Mouse (Mus musculus): Measurements from ENCODE around the gene Minar1. TPM values are rescaled to one million over a fixed set of nuclear protein-coding genes. Genes with fewer than 3 reads are reported as not detected.

The Minar1 gene
- 0.11 and 0.26 TPM in 2 replicates for total RNA-seq (2021)
- long read RNA-seq, experiment 1, result 0 reads
- long read RNA-seq, experiment 2, result 0 reads

DNA sequence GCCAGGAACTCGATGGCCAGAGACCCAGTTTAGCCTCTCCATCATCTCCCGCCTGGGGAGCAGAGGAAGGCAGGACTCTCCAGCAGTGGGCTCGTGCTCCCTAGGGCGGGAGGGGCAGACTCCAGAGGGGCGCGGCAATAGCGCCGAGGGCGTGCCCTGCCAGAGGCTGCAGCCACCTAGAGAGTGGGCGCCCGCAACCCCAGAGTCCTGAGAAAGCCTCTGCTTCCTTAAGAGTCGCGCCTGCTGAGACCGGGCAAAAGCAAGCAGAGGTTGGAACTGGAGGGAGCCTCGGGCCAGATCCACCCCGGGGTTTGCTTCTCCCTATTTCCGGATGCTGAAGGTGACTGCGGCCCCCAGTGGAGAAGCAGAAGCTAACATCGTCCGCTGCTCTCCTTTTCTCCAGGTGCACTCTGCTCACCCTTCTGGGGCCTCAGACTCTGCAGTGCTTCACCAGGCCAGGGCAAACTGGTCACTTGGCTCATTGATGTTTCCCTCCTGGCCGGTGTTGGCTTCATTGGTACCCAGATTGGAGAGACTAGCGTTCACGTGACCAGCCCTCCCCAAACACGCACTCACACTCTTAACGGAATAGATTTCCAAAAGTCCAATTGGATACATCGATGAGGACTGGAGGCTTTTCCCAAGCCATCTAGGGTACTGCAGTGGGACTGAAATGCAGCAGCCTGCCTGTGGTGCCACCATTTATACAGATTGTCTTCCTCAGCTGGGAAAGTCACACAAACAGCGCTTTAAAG lies at the start of gene Minar1:
Gene Minar1, minus strand, starts transcription at position 120 of the 755 bp plus-strand sequence.
- peak; percentile 61 for DNase-seq

DNA sequence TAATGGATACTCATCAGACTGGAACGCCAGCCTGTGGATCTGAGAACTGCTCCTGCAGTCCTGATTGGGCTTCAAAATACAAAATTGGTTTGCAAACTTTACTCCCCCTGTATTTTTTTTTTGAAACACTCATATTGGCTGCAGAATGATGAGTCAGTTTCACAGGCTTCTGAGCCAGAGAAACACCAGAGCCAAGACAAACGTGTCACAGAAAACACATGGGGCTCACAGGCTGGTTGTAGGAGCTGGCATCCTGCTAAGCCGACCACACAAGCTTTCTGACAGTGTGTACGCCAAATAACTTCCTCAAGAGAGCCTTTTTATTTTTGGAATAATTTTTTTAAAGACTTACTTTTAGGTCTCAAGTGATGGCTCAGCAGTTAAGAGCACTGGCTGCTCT lies 47.0 kb upstream of the Minar1 start:
- DNase-seq, result no peak

DNA sequence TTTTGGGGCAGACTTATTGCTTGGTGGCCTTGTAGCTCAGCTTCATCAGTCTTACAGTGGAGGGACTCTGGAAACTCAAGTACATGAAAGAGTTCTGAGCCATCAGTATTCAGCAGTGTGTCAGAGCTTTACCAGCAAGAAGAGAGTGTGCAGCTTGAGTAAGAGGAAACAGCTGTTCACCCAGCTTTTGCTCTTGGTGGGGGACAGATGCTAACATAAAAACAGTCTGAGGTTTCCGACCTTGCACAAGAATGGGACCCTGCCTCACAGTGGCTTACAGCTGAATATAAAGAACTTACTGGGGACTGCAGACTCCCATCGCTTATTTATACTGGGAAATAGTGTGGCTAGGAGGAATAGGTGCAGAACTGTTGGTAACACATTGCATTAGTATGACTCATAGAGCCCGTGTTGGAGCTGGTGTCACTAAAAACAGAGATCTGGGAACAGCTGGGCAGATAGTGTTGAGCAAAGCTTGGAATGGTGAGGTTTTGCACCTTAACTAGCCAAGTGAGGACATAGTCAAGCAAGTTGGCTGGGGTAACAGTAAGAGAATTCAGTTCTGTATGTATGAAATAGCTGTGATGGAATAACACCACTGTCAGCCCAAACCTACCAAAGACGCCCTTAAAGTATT lies 44.5 kb upstream of the Minar1 start:
- peak; percentile 40 for DNase-seq

DNA sequence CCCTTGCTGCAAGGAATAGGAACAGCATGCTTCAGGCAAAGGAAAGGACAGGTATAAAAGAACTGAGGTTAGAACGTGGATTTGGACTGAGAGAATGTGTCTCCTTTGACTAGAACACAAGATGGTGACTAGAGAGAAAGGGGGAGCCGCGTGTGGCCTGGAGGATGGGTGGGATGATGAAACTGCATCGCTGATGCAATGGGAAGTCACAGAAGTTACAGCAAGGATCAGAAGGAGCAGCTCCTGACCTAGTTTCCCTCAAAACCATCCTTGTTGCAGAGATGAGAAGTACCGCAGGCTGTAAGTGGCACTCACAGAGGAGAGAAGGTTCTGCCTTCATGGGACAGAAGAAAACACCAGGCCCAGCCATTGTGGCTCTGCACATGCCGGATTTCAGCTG lies 28.0 kb upstream of the Minar1 start:
- DNase-seq, result no peak

DNA sequence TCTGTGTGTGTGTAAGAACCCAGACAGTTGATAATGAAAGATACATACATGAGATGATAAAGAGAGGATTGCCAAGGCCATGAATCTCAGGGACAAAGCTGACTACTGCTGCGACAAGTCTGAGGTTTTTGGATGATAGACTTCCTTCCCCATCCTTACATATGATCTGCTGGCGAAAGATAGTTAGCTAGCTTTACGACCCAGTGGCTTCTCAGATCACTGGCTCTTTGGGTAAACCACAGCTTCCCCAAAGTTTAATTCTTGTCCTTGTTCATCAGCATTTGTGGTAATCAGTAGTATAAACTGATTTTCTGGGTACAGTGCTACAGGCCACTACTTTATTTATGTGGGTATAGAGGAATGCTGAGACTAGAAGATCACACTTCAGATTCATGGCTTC lies 14.5 kb upstream of the Minar1 start:
- no peak for DNase-seq

DNA sequence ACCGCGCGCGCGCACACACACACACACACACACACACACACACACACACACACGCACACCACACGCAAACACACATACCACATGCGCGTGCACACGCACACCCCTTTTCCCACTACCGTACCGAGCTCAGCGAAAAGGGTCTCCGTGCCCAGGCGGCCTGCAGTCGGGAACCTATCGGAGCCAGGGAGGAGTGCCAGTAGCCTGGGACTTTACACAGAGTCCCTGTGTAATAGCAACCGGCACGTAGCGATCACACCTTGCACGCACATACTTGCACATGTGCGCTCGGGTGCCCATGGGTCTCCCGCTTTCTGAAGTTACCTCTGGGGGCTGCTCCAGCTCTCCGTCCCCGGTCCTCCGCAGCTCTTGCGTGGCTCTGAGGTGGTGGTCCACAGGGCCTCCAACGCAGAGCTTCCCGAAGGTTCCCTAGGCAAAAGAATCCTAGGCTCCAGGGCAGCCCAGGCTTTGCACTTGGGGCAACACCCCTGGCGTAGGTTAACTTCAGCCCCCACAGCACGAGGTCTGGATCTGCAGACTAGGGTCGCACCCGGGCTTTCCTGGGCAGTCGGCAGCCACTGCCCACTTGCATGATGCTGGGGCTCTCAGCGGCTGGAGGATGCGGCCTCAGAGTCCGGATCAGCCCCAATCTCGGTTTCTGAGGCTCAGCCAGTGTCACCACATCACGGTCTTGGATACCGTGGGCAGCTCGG lies 474 bp downstream of the Minar1 start:
- DNase-seq, result no peak

DNA sequence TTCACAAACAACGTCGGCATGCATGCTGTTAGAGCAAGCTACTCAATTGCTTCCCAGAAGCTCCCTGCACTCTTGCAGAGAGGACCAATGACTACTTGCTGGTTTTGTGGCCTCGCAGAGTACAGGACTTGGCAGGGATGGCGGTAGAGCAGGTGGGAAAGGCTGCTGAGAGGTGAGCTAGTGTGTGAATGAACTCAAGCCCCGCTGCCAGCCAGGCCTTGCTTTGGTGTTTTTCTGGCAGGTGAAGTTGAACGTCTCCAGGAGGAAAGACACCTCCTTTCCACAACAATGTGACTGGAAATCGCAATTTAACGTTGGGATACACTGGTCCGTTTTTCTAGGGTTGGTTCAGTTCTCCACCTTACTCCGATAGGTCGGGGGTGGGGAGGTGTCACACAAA lies 1.2 kb downstream of the Minar1 start:
- DNase-seq, result no peak

DNA sequence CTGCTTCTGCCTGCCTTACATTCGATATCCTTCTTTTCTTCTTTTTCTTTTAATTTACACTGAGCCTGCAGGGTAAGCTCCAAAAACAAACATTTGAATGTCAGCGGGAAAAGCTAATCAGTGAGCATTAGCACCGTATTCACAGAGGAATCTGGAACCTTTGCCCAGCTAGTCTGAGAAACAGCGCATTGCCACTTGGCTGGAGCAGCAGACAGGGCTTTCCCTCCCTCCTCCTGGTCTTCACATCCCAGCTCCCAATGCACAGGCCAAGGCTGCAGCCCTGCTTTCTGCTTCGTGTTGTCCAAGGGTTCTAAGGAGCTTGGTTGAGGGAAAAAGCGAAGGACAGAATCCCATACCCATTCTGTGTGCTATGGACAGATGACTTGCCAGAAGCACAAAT lies 2.6 kb downstream of the Minar1 start:
- DNase-seq, result no peak

DNA sequence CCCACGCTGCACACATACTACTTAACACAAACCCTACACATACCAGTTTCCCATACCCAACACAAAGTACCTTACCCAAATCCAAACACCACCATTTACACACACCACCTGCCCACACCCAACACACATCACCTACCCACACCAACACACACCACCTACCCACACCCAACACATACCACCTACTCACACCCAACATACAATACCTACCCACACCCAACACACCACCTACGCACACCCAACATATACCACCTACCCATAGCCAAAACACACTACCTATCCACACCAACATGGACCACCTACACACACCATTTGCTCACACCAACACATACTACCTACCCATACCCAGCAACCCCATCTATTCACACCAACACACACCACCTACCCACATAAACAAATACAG lies 6.0 kb downstream of the Minar1 start:
- DNase-seq, result no peak

DNA sequence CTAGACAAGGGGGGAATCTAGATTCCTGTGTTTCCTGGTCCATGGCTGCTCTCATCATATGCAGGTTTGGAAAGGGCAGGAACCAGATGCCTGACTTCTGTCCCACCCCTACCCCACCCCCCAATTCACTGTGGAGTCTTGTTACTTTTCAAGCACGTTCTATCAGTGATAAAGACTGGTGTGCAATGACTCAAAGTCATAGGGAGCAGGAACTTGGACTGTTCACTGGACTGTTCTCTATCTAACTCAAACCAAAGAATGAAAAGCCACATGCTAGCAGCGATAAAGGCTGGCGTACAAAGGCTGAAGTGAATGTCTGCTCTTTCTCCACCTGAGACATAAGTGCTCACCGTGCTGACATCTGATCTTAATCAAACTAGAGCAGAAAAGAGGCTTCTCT lies 12.3 kb downstream of the Minar1 start:
- DNase-seq, result no peak

DNA sequence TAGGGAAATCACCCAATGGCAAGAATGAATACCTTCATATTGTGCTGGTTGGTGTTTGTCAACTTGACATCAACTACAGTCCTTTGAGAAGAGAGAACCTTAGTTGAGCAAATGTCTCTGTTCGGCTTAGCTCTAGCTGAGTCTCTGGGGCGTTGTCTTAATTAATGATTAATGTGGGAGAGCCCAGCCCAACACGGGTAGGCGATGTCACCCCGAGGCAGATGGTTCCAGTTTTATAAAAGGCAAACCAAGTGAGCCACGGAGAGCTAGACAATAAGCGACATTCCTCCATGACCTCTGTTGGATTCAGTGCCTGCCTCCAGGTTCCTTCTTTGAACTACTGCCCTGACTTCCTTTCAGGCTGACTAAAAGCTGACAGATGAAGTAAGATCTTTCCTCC lies 15.6 kb downstream of the Minar1 start:
- no peak for DNase-seq

DNA sequence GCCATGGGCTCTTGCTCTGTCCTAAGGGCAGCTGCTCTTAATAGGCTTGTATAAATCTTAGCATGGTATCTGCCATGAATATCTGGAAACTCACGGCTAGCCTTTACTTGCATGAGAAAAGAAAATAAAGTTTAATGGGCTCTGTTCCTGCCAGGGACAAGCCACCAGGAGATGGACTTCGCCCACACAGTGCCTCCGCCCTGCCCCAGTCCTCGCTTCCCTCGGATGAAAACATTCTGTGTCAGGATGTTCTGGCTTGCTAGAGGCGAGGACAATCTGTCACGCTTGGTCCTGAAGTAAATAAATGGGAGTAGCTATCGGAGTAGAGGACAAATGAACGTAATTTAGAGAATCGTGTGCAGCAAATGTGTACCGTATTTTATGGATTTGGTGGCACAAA lies 16.7 kb downstream of the Minar1 start:
- DNase-seq, result no peak

DNA sequence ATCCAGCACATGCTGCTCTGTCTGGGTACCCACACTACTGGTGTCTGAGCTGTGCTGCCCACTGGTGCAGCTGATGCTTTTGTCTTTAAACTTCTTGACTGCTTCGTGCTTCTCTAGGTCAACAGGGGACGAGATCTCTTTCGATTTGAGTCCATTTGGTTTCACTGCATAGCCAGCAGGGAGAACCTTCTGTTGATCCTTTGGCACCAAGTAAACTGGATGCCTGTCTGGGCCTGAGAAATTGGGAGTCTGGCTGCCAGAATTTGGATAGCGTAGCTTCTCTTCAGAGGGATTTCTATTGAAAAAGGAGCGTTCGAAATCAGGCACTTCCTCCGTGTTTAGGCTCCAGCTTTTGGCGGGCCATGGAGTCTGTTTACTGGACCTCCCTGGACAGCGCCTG lies 21.0 kb downstream of the Minar1 start:
- no peak for DNase-seq

DNA sequence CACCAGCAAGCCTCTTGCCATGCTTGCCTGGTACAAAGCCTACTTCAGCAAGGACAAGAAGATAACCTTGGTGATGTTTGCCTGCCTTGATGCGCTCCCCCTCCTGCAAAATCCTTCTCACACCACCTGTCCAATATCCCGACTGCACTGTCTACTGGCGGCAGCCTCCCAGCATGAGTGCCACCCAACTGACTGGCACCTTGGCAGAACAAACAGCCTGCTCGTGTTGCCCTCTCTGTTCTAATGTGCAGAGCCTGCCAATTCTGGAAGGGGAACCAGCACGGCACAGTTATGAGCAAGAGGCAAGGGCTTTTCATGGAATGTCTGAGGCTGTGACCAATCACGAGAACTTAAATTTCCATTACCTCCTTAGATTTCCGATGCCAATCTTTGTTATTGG lies 22.2 kb downstream of the Minar1 start:
- DNase-seq, result no peak

DNA sequence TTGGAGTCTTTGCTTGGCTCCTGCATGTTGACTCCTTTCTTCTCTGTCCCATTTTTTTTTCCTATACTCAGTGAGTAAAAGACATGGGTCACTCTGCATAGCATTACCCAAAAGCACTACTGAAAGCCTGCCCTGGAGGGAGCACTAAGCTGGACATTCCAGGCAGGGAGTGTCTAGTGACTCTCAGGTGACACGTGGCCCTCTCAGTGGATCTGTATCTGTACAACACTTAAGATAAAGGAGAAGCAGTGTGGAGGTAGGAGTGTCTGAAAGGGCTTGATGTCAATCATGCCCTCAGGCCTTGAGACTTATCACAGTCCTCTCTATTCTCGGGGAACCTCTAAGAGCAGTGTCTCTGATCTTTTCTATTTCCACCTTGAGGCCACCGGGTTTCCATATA lies 25.9 kb downstream of the Minar1 start:
- DNase-seq, result no peak

DNA sequence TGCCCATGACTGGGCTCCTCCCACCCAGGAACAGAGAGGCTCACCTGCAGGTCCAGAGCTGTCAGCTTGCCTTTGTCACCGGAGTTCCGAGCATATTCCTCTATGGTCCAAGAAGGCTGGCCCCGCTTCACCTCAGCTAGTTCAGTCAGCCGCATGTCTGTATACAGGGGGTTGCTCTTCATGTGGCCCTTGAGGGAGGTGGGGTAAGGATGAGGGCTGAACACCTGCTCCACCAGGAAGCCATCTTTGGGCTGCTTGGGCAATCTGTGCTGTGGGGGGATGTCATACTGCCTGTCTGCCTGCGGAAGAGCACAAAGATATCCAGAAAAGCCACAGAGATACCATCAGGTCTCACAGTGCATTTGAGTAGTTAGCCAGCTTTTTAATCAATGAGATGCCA lies 26.5 kb downstream of the Minar1 start:
- DNase-seq, result no peak

DNA sequence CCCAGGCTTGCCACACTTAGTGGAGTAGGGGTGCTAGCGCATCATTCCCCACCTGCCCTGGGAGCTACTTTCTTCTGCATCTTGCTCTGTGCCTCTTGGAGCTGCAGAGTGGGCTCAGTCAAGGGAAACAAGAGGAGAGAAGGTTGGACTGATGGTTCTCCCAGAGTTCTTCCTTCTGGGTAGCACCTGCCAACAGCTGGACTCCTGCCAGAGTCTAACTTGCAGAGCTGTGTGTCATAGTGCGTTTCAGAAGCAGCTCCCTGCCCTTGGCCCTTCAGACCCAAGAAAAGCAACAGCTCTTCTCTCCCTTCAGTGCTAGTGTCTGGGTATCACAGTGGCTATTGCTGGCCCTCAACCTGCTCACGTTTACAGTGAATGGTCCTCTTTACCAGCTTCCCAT lies 30.5 kb downstream of the Minar1 start:
- no peak for DNase-seq

DNA sequence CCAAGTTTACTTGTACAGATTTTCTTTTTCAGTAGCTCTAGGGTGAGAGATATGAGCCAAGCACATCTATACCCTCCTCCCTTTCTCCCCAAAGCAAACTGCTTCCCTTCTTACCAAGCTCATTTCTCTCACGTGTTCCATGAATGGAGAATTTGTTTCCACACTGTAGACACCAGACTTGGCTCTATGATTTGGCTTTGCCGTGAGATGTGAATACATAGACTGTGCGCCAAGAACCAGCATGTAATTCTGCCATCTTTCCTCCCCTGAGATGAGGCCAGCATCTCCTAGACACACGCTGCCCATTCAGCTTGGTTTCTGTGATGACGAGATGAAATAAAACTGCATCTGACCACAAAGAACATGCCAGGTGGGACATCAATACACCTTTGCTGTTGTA lies 44.5 kb downstream of the Minar1 start:
- DNase-seq, result no peak

DNA sequence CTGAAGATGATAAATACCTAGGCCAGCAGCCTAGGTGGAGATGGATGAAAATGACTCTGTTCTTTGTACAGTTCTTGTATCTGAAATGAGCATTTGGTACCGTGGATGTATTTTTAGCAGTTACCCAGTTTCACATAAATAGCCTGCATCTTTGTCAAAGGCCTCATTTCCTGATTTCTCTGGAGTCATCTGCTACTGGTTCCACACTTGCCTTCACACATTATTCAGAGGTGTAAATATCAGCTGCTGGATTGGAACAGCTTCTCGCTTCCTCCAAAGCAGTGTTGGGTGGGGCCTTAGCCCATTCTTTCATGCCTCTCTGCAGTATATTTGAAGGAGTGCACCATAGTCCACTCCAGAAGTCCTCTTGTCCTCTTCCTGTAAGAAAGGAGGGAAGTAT lies 70.3 kb downstream of the Minar1 start:
- DNase-seq, result no peak
